Mouse (Mus musculus) olfactory bulb, adult 2 months (tissue): ENCODE data around the gene Tfb2m. TPM values are rescaled to one million over a fixed set of nuclear protein-coding genes. Genes with fewer than 3 reads are reported as not detected.

Experiments
- H3K27ac ChIP-seq: fragments of 200-500 bp; 2 replicates; pipeline ENCODE4 v1.5.1; 2012; ENCODE audit warnings: low read depth, low read length; ENCODE audit not compliant: insufficient read depth
- H3K4me1 ChIP-seq: fragments of 200-500 bp; 2 replicates; pipeline ENCODE4 v1.6.1; 2012; ENCODE audit warnings: low read length; ENCODE audit not compliant: control insufficient read depth, insufficient read depth
- H3K4me3 ChIP-seq: fragments of 200-500 bp; 2 replicates; pipeline ENCODE4 v1.5.1; 2012; ENCODE audit warnings: mild to moderate bottlenecking, low read depth, low read length, moderate library complexity; ENCODE audit not compliant: insufficient read depth
- CTCF ChIP-seq: fragments of 200-500 bp; IDR thresholded peaks from 2 replicates; pipeline ENCODE4 v1.5.1; 2012; ENCODE audit warnings: low read depth, mild to moderate bottlenecking, low read length, moderate library complexity; ENCODE audit not compliant: insufficient read depth
- POLR2A ChIP-seq: fragments of 200-500 bp; IDR thresholded peaks from 2 replicates; pipeline ENCODE4 v1.6.1; 2012; ENCODE audit warnings: mild to moderate bottlenecking, low read depth, low read length, moderate library complexity; ENCODE audit not compliant: insufficient read depth
- WGBS: fragments of 180-500 bp; shearing (Covaris S2); methylation state at CpG from one replicate; pipeline ENCODE4 v1.1.7; 2018; 5-methylcytosine and 5-hydroxymethylcytosine counted together
- polyA plus RNA-seq: library from polyadenylated mRNA; stranded (reverse); fragments of >200 nt; gene quantifications from 2 replicates; pipeline ENCODE4 v1.2.4, GENCODE M21; 2012; ENCODE audit warnings: low replicate concordance; ENCODE audit not compliant: missing spikeins, insufficient read depth, insufficient read length

Tfb2m gene
- polyA plus RNA-seq, 1 experiment = not detected

DNA sequence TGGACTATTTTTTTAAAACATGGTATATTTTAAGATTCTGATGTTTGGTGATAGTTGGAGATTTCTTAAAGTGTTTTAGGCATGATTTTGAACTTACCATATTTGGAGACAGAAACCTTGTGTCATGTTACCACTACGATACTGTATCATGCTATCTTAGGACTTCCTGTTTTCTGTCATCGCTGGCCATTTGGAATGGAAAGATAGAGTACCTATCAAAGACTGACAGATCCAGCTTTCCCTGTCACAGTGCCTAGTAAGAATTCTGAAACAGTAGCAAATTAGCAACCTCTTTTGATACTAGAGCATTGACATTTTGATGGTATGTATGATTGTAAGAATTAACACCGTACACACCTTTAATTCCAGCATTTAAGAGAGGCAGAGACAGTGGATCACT, 5.3 kb upstream of the Tfb2m start:
- TF ChIP-seq CTCF (no peak), POLR2A (no peak)
- 96% methylated on average over 3 of the region's 3 CpGs for WGBS
- Histone ChIP-seq H3K4me1 (peaks cover 8% of the 10 kb centered on the region), H3K4me3 (no peak overlapping the region), H3K27ac (no peak overlapping the region)

GRCm38 (mm10) chr1:179548996-179549752, 3.1 kb upstream of the Tfb2m start:
- 93% methylated on average over 5 of the region's 5 CpGs for WGBS
- Histone ChIP-seq H3K4me1 (peaks cover 12% of the 10 kb centered on the region), H3K27ac (no peak overlapping the region), H3K4me3 (no peak overlapping the region)
- no peak for TF ChIP-seq POLR2A
- no peak for TF ChIP-seq CTCF

- WGBS = 85% methylated on average over 11 of the region's 11 CpGs
- Histone ChIP-seq H3K4me1 (peaks cover 13% of the 10 kb centered on the region), H3K4me3 (no peak overlapping the region), H3K27ac (no peak overlapping the region)
- TF ChIP-seq POLR2A (no peak), CTCF (no peak)
Observed at GRCm38 (mm10) chr1:179548220-179548619, 2.2 kb upstream of the Tfb2m start.

DNA sequence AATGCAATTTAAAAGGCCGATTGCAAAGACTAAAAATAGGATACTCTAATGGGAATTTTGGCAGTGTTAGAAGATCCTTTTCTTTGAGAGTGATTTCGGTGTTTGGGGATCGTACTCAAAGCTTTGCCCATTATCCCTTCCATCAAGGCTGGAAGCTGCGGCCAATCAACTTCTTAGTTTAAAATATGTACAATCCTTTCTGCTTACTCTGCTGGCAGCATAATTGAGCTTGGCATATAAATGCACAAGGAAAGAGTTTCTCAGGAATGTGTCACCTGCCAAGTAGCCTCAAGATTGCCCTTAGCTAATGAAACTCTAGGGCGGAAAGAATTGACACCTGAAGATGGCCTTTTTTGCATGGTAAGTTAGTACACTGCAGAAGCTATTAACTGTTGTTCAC, 1.1 kb upstream of the Tfb2m start:
- H3K27ac ChIP-seq = no peak overlapping the region
- H3K4me3 ChIP-seq = no peak overlapping the region
- peaks cover 10% of the 10 kb centered on the region; the same call in 1 of the 2 replicates for H3K4me1 ChIP-seq
- TF ChIP-seq POLR2A (no peak), CTCF (no peak)
- 8% methylated on average over 5 of the region's 5 CpGs for WGBS

- Histone ChIP-seq H3K4me1 (peaks cover 10% of the 10 kb centered on the region; the same call in 1 of the 2 replicates), H3K27ac (peak overlapping the region; percentile 58), H3K4me3 (peak overlapping the region; percentile 77)
- TF ChIP-seq POLR2A = no peak
- no peak for TF ChIP-seq CTCF
- under 1% methylated on average over 44 of the region's 44 CpGs for WGBS
Observed at GRCm38 (mm10) chr1:179546551-179546917, 467 bp upstream of the Tfb2m start.

GRCm38 (mm10) chr1:179541502-179541901, 4.6 kb downstream of the Tfb2m start:
- Histone ChIP-seq H3K4me1 (peaks cover 5% of the 10 kb centered on the region; the same call in 1 of the 2 replicates), H3K27ac (no peak overlapping the region), H3K4me3 (no peak overlapping the region)
- no peak for TF ChIP-seq CTCF
- no peak for TF ChIP-seq POLR2A
- WGBS = 60% methylated on average over 3 of the region's 3 CpGs

DNA sequence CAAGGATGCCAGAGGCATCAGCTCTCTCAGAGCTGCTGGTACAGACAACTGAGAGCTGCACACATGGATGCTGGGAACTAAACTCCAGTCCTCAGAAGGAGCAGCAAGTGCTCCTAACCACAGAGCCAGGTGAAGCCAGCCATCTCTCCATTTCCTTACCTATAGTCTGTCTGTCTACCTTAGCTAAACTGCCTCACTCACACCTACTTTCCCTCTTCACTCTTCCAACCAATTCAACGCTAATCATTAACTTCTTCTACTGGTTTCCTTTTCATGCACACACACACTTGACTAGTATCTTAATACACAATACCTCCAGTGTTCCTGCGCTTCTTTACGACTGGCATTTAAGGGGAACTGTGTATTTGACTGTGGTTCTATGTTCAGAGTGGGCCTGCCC, 6.2 kb downstream of the Tfb2m start:
- Histone ChIP-seq H3K4me3 (no peak overlapping the region), H3K27ac (no peak overlapping the region), H3K4me1 (peaks cover 3% of the 10 kb centered on the region; the same call in 1 of the 2 replicates)
- 85% methylated on average over 3 of the region's 3 CpGs for WGBS
- no peak for TF ChIP-seq POLR2A
- no peak for TF ChIP-seq CTCF

DNA sequence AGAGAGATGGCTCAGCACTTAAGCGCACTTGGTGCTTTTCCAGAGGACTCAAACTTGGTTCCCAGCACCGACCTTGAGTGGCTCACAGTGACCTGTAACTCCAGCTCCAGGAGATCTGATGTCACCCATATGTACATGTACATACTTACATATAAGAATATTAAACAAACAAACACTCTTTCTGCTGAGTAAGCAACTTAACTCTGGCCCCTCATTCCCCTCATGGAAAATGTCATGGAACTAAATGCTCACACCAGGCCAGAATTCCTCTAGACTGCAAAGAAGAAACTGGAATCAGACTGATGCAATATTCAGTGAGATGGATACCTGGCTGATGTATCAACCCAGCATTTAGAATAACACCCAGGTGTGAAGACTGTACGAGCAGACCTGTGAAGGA, 7.0 kb downstream of the Tfb2m start:
- WGBS = 95% methylated on average over 3 of the region's 3 CpGs
- Histone ChIP-seq H3K27ac (no peak overlapping the region), H3K4me1 (no peaks in the 10 kb centered on the region), H3K4me3 (no peak overlapping the region)
- TF ChIP-seq POLR2A (no peak), CTCF (no peak)

DNA sequence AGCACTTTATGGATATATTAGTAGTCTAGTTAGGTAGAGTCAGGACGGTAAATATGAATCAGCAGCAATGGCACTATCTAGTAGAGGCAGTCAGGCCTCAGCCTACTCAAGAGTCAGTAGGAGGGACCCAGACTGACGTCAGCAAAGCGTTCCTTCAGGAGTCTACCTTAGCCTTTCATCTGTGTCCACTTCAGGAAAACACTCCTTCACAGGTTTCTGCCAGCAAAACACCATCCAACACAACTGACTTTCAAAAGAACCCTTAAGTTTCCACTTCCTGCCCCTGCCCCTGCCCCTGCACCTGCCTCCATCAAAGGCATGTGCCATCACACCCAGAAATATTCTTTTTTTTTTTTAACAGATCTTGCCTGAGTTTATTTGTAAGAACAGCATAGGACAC, 26.2 kb downstream of the Tfb2m start:
- Histone ChIP-seq H3K27ac (no peak overlapping the region), H3K4me3 (no peak overlapping the region), H3K4me1 (peaks cover 3% of the 10 kb centered on the region; the same call in 1 of the 2 replicates)
- TF ChIP-seq CTCF (no peak), POLR2A (no peak)
- 85% methylated on average over 3 of the region's 3 CpGs for WGBS
